Mouse (Mus musculus): ENCODE measurements around the gene Camkmt.

DNA sequence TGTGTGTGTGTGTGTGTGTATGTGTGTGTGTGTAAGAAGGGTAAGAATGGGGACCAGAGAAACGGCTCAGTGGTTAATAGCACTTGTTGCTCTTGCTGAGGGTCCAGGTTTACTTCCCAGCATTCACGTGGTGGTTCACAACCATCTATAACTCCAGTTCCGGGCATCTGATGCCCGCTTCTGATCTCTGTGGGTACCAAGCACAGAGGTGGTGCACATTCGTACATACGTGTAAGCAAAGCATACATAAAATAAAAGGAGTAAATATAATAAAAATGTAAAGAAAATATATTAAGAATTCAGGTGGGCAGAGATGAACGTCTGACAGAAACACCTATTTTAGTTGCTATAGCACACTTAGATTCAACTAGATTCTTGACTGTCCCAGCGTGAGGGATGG is 260.9 kb downstream of the Camkmt start:
- no peak for TF ChIP-seq POLR2A (IDR thresholded peaks at IDR 0.05; ENCODE audit: low read depth, low read length)
- TF ChIP-seq CTCF (IDR thresholded peaks at IDR 0.05; ENCODE audit: borderline replicate concordance, insufficient read depth, low read length): no peak

All from embryonic fibroblast, embryonic 13.5 days (primary cell).